Mouse (Mus musculus): ENCODE data around the gene Ank3.

DNA sequence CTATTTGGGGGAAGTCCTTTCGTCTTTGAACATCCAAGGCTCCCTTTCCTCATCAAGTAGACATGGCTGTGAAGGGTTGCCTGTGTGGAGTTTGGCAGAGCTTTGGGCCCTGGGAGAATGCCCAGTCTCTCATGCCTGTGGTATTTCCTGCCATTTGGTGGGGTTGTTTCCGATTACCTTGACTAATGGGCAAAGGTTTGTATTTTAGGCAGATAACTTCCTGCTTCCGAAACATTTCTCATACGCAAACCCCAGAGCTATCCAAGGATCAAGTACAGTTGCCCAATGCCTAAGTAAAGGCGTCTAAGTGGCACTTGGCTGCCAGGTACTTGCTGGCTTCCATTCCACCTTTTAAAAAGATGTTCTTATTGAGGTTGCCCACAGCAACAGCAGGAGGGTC lies 254.1 kb downstream of the Ank3 start:
- TF ChIP-seq CTCF (conservative IDR thresholded peaks at IDR 0.05; ENCODE audit: insufficient read depth, insufficient read length, low read depth, low read length) (no peak), POLR2A (IDR thresholded peaks at IDR 0.05; ENCODE audit: low read depth, low read length) (no peak)
